Mouse (Mus musculus): ENCODE measurements at regions not wholly inside any gene's neighbourhood (a gene's known extent, or its start where the extent isn't known, plus 50 kb on each side); places are given as distances from the start of the nearest gene placed in this dataset.

- TF ChIP-seq POLR2A (IDR thresholded peaks at IDR 0.05; ENCODE audit: borderline replicate concordance, control insufficient read depth, low read depth, low read length) = no peak
- no peak for TF ChIP-seq CTCF (IDR thresholded peaks at IDR 0.05; ENCODE audit: control insufficient read depth, insufficient read depth, low read length)
These were observed 139.5 kb downstream of the Snx10 start for GRCm38 (mm10) chr6:51663178-51663577.

All from bone marrow, adult 2 months (tissue).